Mouse (Mus musculus) spleen, adult 2 months (tissue): ENCODE measurements around the gene Zfyve21.

Experiments used
- CTCF ChIP-seq: fragments of 200-500 bp; IDR thresholded peaks from 2 replicates; pipeline ENCODE4 v1.5.1; 2011; ENCODE audit warnings: mild to moderate bottlenecking, inconsistent platforms; ENCODE audit not compliant: insufficient read depth, insufficient read length, insufficient replicate concordance; ENCODE audit errors: extremely low read depth
- POLR2A ChIP-seq: fragments of 200-500 bp; IDR thresholded peaks from 2 replicates; pipeline ENCODE4 v1.6.1; 2011; ENCODE audit warnings: low read depth, low read length, inconsistent platforms

DNA sequence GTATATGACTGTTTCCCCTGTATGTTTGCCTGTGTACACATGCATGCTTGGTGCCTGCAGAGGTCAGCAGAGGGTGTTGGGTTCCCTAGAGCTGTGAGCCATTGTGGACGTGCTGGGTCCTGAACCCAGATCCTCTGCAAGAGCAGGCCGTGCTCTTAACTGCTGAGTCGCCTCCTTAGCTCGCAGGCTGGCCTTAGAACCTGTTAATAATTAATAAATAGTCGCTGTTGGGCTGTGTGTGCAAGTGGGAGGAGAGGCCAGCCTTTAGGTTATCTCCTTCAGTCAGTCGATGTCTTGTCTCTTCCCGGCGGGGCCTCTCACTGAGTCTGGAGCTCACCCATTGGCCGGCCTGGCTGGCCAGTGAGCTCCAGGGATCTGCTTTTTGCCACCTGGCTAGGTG is 3.0 kb downstream of the Zfyve21 start:
- TF ChIP-seq POLR2A = no peak
- TF ChIP-seq CTCF = no peak
